Mouse (Mus musculus) liver, adult 2 months (tissue): ENCODE results near the gene Fst.

Experiments used
- CTCF ChIP-seq: fragments of 200-500 bp; IDR thresholded peaks from 2 replicates; pipeline ENCODE4 v1.5.1; 2011; ENCODE audit warnings: low read depth, low read length, control low read depth
- POLR2A ChIP-seq: fragments of 200-500 bp; IDR thresholded peaks from 2 replicates; pipeline ENCODE4 v1.6.1; 2011; ENCODE audit warnings: low read length, control low read depth; ENCODE audit not compliant: insufficient read depth; ENCODE audit errors: extremely low read depth

- TF ChIP-seq POLR2A (no peak), CTCF (no peak)
Observed at GRCm38 (mm10) chr13:114406866-114407265, 51.9 kb downstream of the Fst start.
